10 mouse cellular contexts compared by ENCODE assay signal in genomic region chrX:56649549-56650354, GRCm38 (mm10). TPM values are rescaled to one million over a fixed set of nuclear protein-coding genes. Genes with fewer than 3 reads are reported as not detected.
A peak's percentile ranks its signal among the peaks of the same experiment; 100 is the strongest.
DNase-seq lines count a peak whose midpoint lies in the region; TF ChIP-seq lines count a peak whose summit lies in the region.
"Had no signal": no experiment of that assay in that cellular context is flagged by ENCODE, and none has a peak within 500 bp of the region (broad histone marks: within the 10 kb centered on the region; RNA-seq: fewer than 3 reads in every experiment).

No protein-coding gene starts in this region.

- no peak for TF ChIP-seq CTCF in kidney, adult 2 months (conservative IDR thresholded peaks at IDR 0.05; ENCODE audit: insufficient read depth, insufficient read length, low read depth, low read length)
- peak; percentile 26 for TF ChIP-seq CTCF in E14TG2a.4 (conservative IDR thresholded peaks at IDR 0.05; ENCODE audit: low read length)
- no peak for TF ChIP-seq CTCF in brain, embryonic 14.5 days (IDR thresholded peaks at IDR 0.05; ENCODE audit: borderline replicate concordance, extremely low read depth, insufficient read depth, insufficient read length)

- H3K27me3 ChIP-seq in kidney, adult 2 months (replicated peaks; ENCODE audit: control insufficient read depth, insufficient read depth, low read length): no peaks in the 10 kb centered on the region; the same call in 1 of the 2 replicates
- H3K27me3 ChIP-seq in E14TG2a.4 (ENCODE audit: insufficient read depth, low read length): no peaks in the 10 kb centered on the region

- no peak overlapping the region for H3K4me3 ChIP-seq in kidney, adult 2 months (ENCODE audit: insufficient read depth, low read depth, low read length)
- H3K4me3 ChIP-seq in E14TG2a.4 (replicated peaks; ENCODE audit: low read length): no peak overlapping the region

- H3K4me1 ChIP-seq in kidney, adult 2 months (ENCODE audit: control insufficient read depth, insufficient read depth, low read length): peaks cover 6% of the 10 kb centered on the region; the same call in 1 of the 2 replicates
- no peaks in the 10 kb centered on the region for H3K4me1 ChIP-seq in E14TG2a.4 (replicated peaks; ENCODE audit: low read depth, low read length)

- H3K9me3 ChIP-seq in E14TG2a.4 (ENCODE audit: low read length): no peaks in the 10 kb centered on the region

- 53% methylated on average over 7 of the region's 7 CpGs for WGBS in kidney, adult 2 months

- peak; percentile 42 for DNase-seq in kidney, adult 2 months
- no peak for DNase-seq in kidney, adult 8-10 months
- peak; percentile 68 for DNase-seq in brain, embryonic 14.5 days (ENCODE audit: low read depth)
- peak; percentile 28 for DNase-seq in induced T-regulatory cell, adult 2 months (ENCODE audit: low read depth)
- no peak for DNase-seq in right cerebral cortex, postnatal 14 days
- no peak for DNase-seq in gastrocnemius, adult 18-20 months (ENCODE audit: low spot score)
- DNase-seq in B cell, adult 2 months: no peak
- DNase-seq: adrenal gland, postnatal 36 days; gastrocnemius, postnatal 10 days had no signal

- H3K27ac ChIP-seq in kidney, adult 2 months (ENCODE audit: insufficient read depth, low read depth, low read length): peak overlapping the region; percentile 33; the same call in 1 of the 2 replicates

- no peaks in the 10 kb centered on the region for H3K36me3 ChIP-seq in kidney, adult 2 months (ENCODE audit: control insufficient read depth, insufficient read depth, low read length)
- H3K36me3 ChIP-seq in E14TG2a.4 (ENCODE audit: insufficient read depth, low read length): no peaks in the 10 kb centered on the region

- TF ChIP-seq POLR2A in kidney, adult 2 months (IDR thresholded peaks at IDR 0.05; ENCODE audit: low read depth, low read length): no peak
- no peak for TF ChIP-seq POLR2A in brain, embryonic 14.5 days (IDR thresholded peaks at IDR 0.05; ENCODE audit: borderline replicate concordance, extremely low read depth, insufficient read depth, insufficient read length, poor library complexity, severe bottlenecking)

RNA-seq across cellular contexts. Expression of gene Slc9a6, which starts 40.2 kb away (rescaled TPM):
- polyA plus RNA-seq in kidney, adult 2 months (2012; rRNA removed): 22.8 and 25.5 TPM in 2 replicates
- polyA plus RNA-seq in brain, embryonic 14.5 days (2012; rRNA removed): 56.3 and 70.0 TPM in 2 replicates
- total RNA-seq in gastrocnemius, adult 18-20 months (2021): 10 to 100 TPM; 25.1 to 26.3 TPM

RNA-seq across cellular contexts. Expression of gene Mmgt1, which starts 51.9 kb away (rescaled TPM):
- polyA plus RNA-seq in kidney, adult 2 months (2012; rRNA removed): 11.0 and 12.8 TPM in 2 replicates
- polyA plus RNA-seq in brain, embryonic 14.5 days (2012; rRNA removed): 37.8 and 45.5 TPM in 2 replicates
- total RNA-seq in gastrocnemius, adult 18-20 months (2021): 10 to 100 TPM; 24.2 to 25.8 TPM

Comparison
In these comparisons a context has a peak if more than half of its experiments do, and no peak if none do; other contexts are left out.
1. DNase-seq: peak in kidney, adult 2 months (single experiment), brain, embryonic 14.5 days (single experiment) and induced T-regulatory cell, adult 2 months (single experiment); none in kidney, adult 8-10 months (0 of 2), right cerebral cortex, postnatal 14 days (single experiment), gastrocnemius, adult 18-20 months (single experiment) and B cell, adult 2 months (0 of 2).